In the genomic region with DNA sequence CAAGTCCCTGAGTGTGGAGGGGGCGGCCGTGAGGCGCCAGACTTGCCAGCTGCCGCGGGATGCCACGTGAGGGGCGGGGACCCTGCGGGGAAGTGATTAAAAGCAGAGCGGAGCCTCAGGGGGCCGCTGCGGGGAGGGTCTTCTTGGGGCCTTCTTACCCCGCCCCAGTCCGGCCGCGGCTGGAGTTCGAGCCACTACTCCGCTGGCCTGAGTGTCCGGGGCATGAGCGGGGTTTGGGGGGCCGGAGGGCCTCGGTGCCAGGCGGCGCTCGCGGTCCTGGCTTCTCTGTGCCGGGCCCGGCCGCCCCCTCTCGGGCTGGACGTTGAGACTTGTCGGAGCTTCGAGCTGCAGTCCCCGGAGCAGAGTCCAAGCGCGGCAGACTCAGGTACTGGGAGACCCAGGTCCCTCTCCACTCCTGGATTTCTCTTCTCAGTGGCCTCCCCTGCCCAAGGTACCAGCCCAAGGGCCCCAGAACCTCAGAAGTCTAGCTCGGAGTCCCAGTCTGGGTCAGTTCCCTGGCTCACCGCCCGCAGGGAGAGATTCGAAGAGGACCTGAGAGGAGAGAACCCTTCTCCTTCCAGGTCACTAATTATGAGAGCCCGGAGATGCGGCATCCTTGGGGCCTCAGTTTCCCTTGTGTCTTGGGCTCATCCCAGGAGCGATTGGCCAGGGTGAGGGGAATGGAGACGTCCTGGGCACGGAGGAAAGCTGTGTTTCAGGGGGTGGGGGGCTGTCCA, we compare ENCODE assay signal across 10 mouse cellular contexts. TPM values are rescaled to one million over a fixed set of nuclear protein-coding genes. Genes with fewer than 3 reads are reported as not detected.
A peak's percentile ranks its signal among the peaks of the same experiment; 100 is the strongest.
DNase-seq lines count a peak whose midpoint lies in the region; ATAC-seq lines count a peak whose summit lies in the region.
"Had no signal": no experiment of that assay in that cellular context is flagged by ENCODE, and none has a peak within 500 bp of the region (broad histone marks: within the 10 kb centered on the region; RNA-seq: fewer than 3 reads in every experiment).

A gene (plus strand): TSS at position 76 of the 737 bp plus-strand sequence.

- WGBS in heart, embryonic 11.5 days (ENCODE audit: insufficient replicate concordance), result under 1% methylated on average over 44 of the region's 44 CpGs
- WGBS in intestine, embryonic 14.5 days, result under 1% methylated on average over 44 of the region's 44 CpGs
- 2% methylated on average over 44 of the region's 44 CpGs for WGBS in midbrain, embryonic 15.5 days

- H3K4me2 ChIP-seq in heart, embryonic 11.5 days, result peak within 1 kb of the TSS; percentile 98
- peak within 1 kb of the TSS; percentile 91 for H3K4me2 ChIP-seq in intestine, embryonic 14.5 days (ENCODE audit: low read length)
- peak within 1 kb of the TSS; percentile 98 for H3K4me2 ChIP-seq in midbrain, embryonic 15.5 days

- no peaks in the 10 kb centered on the region for H3K36me3 ChIP-seq in heart, embryonic 11.5 days (ENCODE audit: control insufficient read depth, insufficient read depth, low read length)
- H3K36me3 ChIP-seq in intestine, embryonic 14.5 days (ENCODE audit: control insufficient read depth, insufficient read depth, low read length), result no peaks in the 10 kb centered on the region
- H3K36me3 ChIP-seq in midbrain, embryonic 15.5 days (replicated peaks), result no peaks in the 10 kb centered on the region

- 0 out of 2 replicates have a peak within 1 kb of the TSS, but pooled peaks have one; percentile 34 for H3K9ac ChIP-seq in heart, embryonic 11.5 days (ENCODE audit: low read depth, low read length)
- peak within 1 kb of the TSS; percentile 30; the same call in 1 of the 2 replicates for H3K9ac ChIP-seq in intestine, embryonic 14.5 days (ENCODE audit: low read length)
- peak within 1 kb of the TSS; percentile 61 for H3K9ac ChIP-seq in midbrain, embryonic 15.5 days

- no peaks in the 10 kb centered on the region for H3K9me3 ChIP-seq in heart, embryonic 11.5 days (replicated peaks; ENCODE audit: control insufficient read depth, low read length)
- H3K9me3 ChIP-seq in intestine, embryonic 14.5 days (ENCODE audit: control insufficient read depth, low read length), result no peaks in the 10 kb centered on the region
- H3K9me3 ChIP-seq in midbrain, embryonic 15.5 days, result no peaks in the 10 kb centered on the region

- H3K27ac ChIP-seq in heart, embryonic 11.5 days (ENCODE audit: low read depth, low read length), result no peak within 1 kb of the TSS
- no peak within 1 kb of the TSS for H3K27ac ChIP-seq in intestine, embryonic 14.5 days (ENCODE audit: low read depth)
- peak within 1 kb of the TSS; percentile 42; the same call in 1 of the 2 replicates for H3K27ac ChIP-seq in midbrain, embryonic 15.5 days

- H3K4me3 ChIP-seq in heart, embryonic 11.5 days (ENCODE audit: low read depth, low read length), result peak within 1 kb of the TSS; percentile 52
- peak within 1 kb of the TSS; percentile 49 for H3K4me3 ChIP-seq in intestine, embryonic 14.5 days (ENCODE audit: low read depth, low read length)
- H3K4me3 ChIP-seq in midbrain, embryonic 15.5 days, result peak within 1 kb of the TSS; percentile 62

- no peak for ATAC-seq in heart, embryonic 11.5 days (replicated peaks; ENCODE audit: insufficient number of reproducible peaks, low FRiP score, low TSS enrichment)
- ATAC-seq in intestine, embryonic 14.5 days (replicated peaks; ENCODE audit: low FRiP score, low TSS enrichment, low read depth), result peak; percentile 22; the same call in 1 of the 2 replicates
- peak; percentile 8 for ATAC-seq in midbrain, embryonic 15.5 days (replicated peaks)

- no peak for DNase-seq in heart, postnatal 4 days
- peak; percentile 34 for DNase-seq in thymus, postnatal 4 days
- DNase-seq in thymus, adult 18-20 months, result no peak
- peak; percentile 58 for DNase-seq in intestine, embryonic 14.5 days (ENCODE audit: low spot score)
- no peak for DNase-seq in layer of hippocampus, postnatal 36 days
- no peak for DNase-seq in lung, postnatal 14 days

- H3K27me3 ChIP-seq in heart, embryonic 11.5 days (ENCODE audit: control insufficient read depth, insufficient read depth, low read length), result peaks cover 78% of the 10 kb centered on the region
- H3K27me3 ChIP-seq in intestine, embryonic 14.5 days (replicated peaks; ENCODE audit: control insufficient read depth, insufficient read depth, low read length), result peaks cover 58% of the 10 kb centered on the region
- peaks cover 31% of the 10 kb centered on the region for H3K27me3 ChIP-seq in midbrain, embryonic 15.5 days (replicated peaks)

- H3K4me1 ChIP-seq in heart, embryonic 11.5 days (ENCODE audit: control insufficient read depth, insufficient read depth, low read length), result peaks cover 12% of the 10 kb centered on the region; the same call in 1 of the 2 replicates
- peaks cover 18% of the 10 kb centered on the region for H3K4me1 ChIP-seq in intestine, embryonic 14.5 days (replicated peaks; ENCODE audit: control insufficient read depth, insufficient read depth, low read length)
- peaks cover 46% of the 10 kb centered on the region for H3K4me1 ChIP-seq in midbrain, embryonic 15.5 days

RNA-seq across cellular contexts. Expression of the gene that starts here (rescaled TPM):
- polyA plus RNA-seq in heart, embryonic 11.5 days (2014; fragmentation: Nextera tagmentation; extraction: Ambion mirVana), result 0.18 and 0.59 TPM in 2 replicates
- not detected for total RNA-seq in heart, postnatal 4 days (2021)
- 1.7 TPM in 2 replicates for polyA plus RNA-seq in intestine, embryonic 14.5 days (2014; fragmentation: Nextera tagmentation; extraction: Ambion mirVana)
- 17.1 and 17.4 TPM in 2 replicates for polyA plus RNA-seq in midbrain, embryonic 15.5 days (2015; fragmentation: Nextera tagmentation; extraction: Ambion mirVana)
- total RNA-seq in layer of hippocampus, postnatal 36 days (2021), result 1 to 10 TPM; 5.9 to 7.1 TPM
- total RNA-seq: CH12.LX; hematopoietic stem cell, adult 5-6 weeks had no signal

Comparison
In these comparisons a context has a peak if more than half of its experiments do, and no peak if none do; other contexts are left out.
1. RNA of the gene that starts here (total RNA-seq): 5.9 to 7.1 TPM in layer of hippocampus, postnatal 36 days; not detected in heart, postnatal 4 days; every median in the first group is over 4 times any median in the second.
2. DNase-seq: peak in thymus, postnatal 4 days (single experiment) and intestine, embryonic 14.5 days (single experiment); none in heart, postnatal 4 days (single experiment), thymus, adult 18-20 months (0 of 2), layer of hippocampus, postnatal 36 days (0 of 2) and lung, postnatal 14 days (single experiment).
3. Peak in every context shown above with its lines, with median percentiles within 50 percentile points of each other: H3K4me2 ChIP-seq, H3K4me3 ChIP-seq and H3K9ac ChIP-seq.